Mouse (Mus musculus) liver, adult 2 months (tissue): ENCODE data around the gene Cda. TPM values are rescaled to one million over a fixed set of nuclear protein-coding genes. Genes with fewer than 3 reads are reported as not detected.

Source experiments
- DNase-seq: peaks from one replicate; pipeline ENCODE4 v3.0.0-alpha.2; 2011; ENCODE audit warnings: low read depth, low spot score; ENCODE audit errors: extremely low read depth
- H3K27ac ChIP-seq: fragments of 200-500 bp; replicated peaks from 2 replicates; pipeline ENCODE4 v1.5.1; 2012; ENCODE audit warnings: low read depth, mild to moderate bottlenecking, control low read depth, inconsistent platforms, low read length; ENCODE audit not compliant: insufficient read depth
- H3K27me3 ChIP-seq: fragments of 200-500 bp; 2 replicates; pipeline ENCODE4 v1.6.1; 2012; ENCODE audit warnings: mild to moderate bottlenecking, moderate library complexity, low read length, inconsistent platforms; ENCODE audit not compliant: control insufficient read depth, insufficient read depth
- H3K36me3 ChIP-seq: fragments of 200-500 bp; 2 replicates; pipeline ENCODE4 v1.6.1; 2012; ENCODE audit warnings: low read length, inconsistent platforms; ENCODE audit not compliant: control insufficient read depth, insufficient read depth
- H3K4me1 ChIP-seq: fragments of 200-500 bp; 2 replicates; pipeline ENCODE4 v1.6.1; 2011; ENCODE audit warnings: low read length; ENCODE audit not compliant: control insufficient read depth, insufficient read depth
- H3K4me3 ChIP-seq: fragments of 200-500 bp; 2 replicates; pipeline ENCODE4 v1.5.1; 2011; ENCODE audit warnings: low read depth, mild to moderate bottlenecking, control low read depth, low read length, moderate library complexity; ENCODE audit not compliant: insufficient read depth
- H3K79me2 ChIP-seq: fragments of 200-500 bp; 2 replicates; pipeline ENCODE4 v1.6.1; 2012; ENCODE audit warnings: inconsistent platforms, mild to moderate bottlenecking, low read length, moderate library complexity; ENCODE audit not compliant: control insufficient read depth, insufficient read depth
- H3K9ac ChIP-seq: fragments of 200-500 bp; 2 replicates; pipeline ENCODE4 v1.6.1; 2012; ENCODE audit warnings: low read depth, mild to moderate bottlenecking, control low read depth, inconsistent platforms, low read length
- CTCF ChIP-seq: fragments of 200-500 bp; IDR thresholded peaks from 2 replicates; pipeline ENCODE4 v1.5.1; 2011; ENCODE audit warnings: low read depth, low read length, control low read depth
- POLR2A ChIP-seq: fragments of 200-500 bp; IDR thresholded peaks from 2 replicates; pipeline ENCODE4 v1.6.1; 2011; ENCODE audit warnings: low read length, control low read depth; ENCODE audit not compliant: insufficient read depth; ENCODE audit errors: extremely low read depth
- WGBS: fragments of 180-500 bp; shearing (Covaris S2); methylation state at CpG from one replicate; pipeline ENCODE4 v1.1.7; 2018; 5-methylcytosine and 5-hydroxymethylcytosine counted together
- polyA plus RNA-seq: library from polyadenylated mRNA; depleted of rRNA; stranded (reverse); fragments of >200 nt; gene quantifications from 2 replicates; pipeline ENCODE4 v1.2.3, GENCODE M21; 2012
- total RNA-seq: library from RNA; depleted of rRNA; stranded (reverse); fragments of >200 nt; gene quantifications from 2 replicates; pipeline ENCODE4 v1.2.3, GENCODE M21; 2014

Gene Cda
- total and polyA plus RNA-seq, 2 experiments, result 4.5 to 34.1 TPM

DNA sequence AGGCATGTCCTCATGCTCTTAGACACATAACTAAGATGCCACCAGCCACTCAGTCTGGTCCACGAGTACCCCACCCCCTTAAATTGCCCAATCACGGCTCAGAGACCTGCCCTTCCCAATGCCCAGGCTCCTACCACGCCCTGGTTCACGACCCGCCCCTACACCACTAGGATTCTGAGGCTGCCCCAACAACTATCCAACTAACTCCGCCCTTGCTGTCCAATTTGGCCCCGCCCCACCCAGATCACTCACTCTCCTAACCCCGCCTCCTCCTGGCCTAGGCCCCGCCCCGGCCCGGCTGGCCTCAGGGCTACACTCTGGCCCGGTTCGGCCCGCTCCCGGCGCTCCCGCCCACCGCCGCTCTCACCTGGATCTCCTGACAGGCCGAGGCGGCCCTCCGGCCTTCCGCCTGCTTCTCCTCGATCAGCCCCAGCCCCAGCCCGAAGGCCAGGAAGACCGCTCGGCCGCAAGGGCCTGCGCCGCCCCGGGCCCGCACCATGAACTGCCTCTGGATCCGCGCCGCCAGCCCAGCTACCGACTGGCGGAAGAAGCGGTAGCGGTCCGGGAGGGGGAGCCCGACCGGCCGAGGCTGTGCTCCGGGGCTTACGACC, 42.2 kb downstream of the Cda start:
- peak overlapping the region; percentile 82 for H3K4me3 ChIP-seq
- peak overlapping the region; percentile 98 for H3K27ac ChIP-seq
- TF ChIP-seq POLR2A, result peak; percentile 91
- TF ChIP-seq CTCF, result no peak; the same call in 1 of the 2 replicates
- H3K79me2 ChIP-seq, result peaks cover 5% of the 10 kb centered on the region
- no peaks in the 10 kb centered on the region for H3K36me3 ChIP-seq
- under 1% methylated on average over 45 of the region's 45 CpGs for WGBS
- DNase-seq, result peak; percentile 95
- H3K4me1 ChIP-seq, result peaks cover 13% of the 10 kb centered on the region
- H3K27me3 ChIP-seq, result no peaks in the 10 kb centered on the region
- H3K9ac ChIP-seq, result peak overlapping the region; percentile 96

DNA sequence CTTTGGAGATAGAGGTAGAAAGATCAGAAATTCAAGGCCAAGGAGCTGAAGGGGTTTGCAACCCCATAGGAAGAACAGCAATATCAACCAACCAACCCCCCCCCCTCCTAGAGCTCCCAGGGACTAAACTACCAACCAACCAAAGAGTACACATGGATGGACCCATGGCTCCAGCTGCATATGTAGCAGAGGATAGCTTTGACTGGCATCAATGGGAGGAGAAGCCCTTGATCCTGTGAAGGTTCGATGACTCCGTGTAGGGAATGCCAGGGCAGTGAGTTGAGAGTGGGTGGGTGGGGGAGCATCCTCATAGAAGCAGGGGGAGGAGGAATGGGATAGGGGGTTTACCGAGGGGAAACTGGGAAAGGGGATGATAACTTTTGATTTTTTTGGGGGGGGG, 43.3 kb downstream of the Cda start:
- no peak for TF ChIP-seq POLR2A
- TF ChIP-seq CTCF, result no peak
- H3K27ac ChIP-seq, result peak overlapping the region; percentile 55
- peaks cover 5% of the 10 kb centered on the region for H3K79me2 ChIP-seq
- H3K36me3 ChIP-seq, result no peaks in the 10 kb centered on the region
- H3K4me1 ChIP-seq, result peaks cover 13% of the 10 kb centered on the region
- WGBS, result 78% methylated on average over 3 of the region's 3 CpGs
- H3K9ac ChIP-seq, result no peak overlapping the region
- H3K27me3 ChIP-seq, result no peaks in the 10 kb centered on the region
- no peak for DNase-seq
- H3K4me3 ChIP-seq, result no peak overlapping the region

DNA sequence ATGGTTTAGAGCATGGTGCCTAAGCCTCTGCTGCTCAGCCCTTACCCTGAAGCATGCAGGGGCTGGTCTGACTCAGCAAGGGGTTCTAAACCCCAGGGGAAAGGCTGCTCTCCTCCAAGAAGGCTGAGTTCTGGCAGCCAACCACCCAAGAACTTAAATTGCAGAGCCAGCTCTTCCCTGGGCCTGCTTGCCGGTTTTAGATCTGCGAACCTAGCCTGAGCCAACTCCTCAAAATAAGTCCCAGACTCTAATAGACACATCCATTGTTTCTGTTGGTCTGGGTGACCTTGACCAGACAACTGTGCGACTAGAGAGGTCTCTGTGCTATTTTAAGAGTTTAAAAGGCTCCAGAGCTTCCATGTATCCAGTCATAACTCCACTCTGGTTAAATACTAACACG, 44.0 kb downstream of the Cda start:
- TF ChIP-seq CTCF (no peak), POLR2A (no peak)
- H3K9ac ChIP-seq, result no peak overlapping the region

DNA sequence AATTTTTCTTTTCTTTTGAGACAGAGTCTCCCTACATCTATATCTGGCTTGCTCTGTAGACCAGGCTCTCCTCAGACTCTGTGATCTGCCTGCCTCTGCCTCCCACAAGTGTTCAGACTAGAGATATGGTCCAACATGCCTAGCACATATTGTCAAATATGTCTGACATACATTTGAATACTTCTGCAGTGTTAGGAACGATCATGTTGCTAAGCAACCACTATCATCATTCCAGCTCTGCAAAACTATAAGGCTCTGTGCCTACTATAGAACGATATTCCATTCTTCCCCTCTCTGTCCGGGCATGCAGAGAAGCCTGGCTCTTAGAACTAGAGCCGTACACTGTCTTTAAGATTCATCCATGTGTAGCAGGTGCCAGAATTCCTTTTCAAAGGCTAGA, 45.1 kb downstream of the Cda start:
- Histone ChIP-seq H3K27me3 (no peaks in the 10 kb centered on the region), H3K4me1 (peaks cover 18% of the 10 kb centered on the region), H3K79me2 (peaks cover 5% of the 10 kb centered on the region), H3K36me3 (no peaks in the 10 kb centered on the region), H3K9ac (no peak overlapping the region), H3K27ac (no peak overlapping the region), H3K4me3 (no peak overlapping the region)
- 85% methylated on average over 4 of the region's 4 CpGs for whole genome bisulfite sequencing
- TF ChIP-seq CTCF, result no peak
- TF ChIP-seq POLR2A, result no peak
- DNase-seq, result no peak

More for the DNA sequence above, 44.0 kb downstream of the Cda start:
- H3K4me1 ChIP-seq, result peaks cover 18% of the 10 kb centered on the region
- H3K27me3 ChIP-seq, result no peaks in the 10 kb centered on the region
- 9% methylated on average over 4 of the region's 4 CpGs for WGBS
- peaks cover 5% of the 10 kb centered on the region for H3K79me2 ChIP-seq
- H3K36me3 ChIP-seq, result no peaks in the 10 kb centered on the region
- H3K27ac ChIP-seq, result peak overlapping the region; percentile 53
- H3K4me3 ChIP-seq, result no peak overlapping the region
- no peak for DNase-seq

DNA sequence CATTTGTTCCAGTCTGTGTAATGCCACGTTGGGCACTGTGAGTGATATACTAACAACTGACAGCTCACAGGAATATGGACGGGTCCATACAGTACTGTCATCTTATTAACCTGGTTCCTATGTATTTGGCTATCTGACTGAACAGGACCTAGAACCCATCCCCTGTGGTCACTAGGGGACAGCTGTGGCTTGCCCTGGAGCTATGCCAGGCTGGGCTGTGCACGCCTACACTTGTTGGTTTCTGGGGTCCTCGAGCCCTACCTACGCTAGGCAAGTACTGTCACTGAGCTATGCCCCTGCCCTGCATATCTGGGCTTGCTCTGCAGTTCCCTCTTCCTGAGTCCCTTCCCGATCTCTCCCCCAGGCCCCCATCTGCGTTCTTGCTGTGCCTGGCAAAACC, 46.3 kb downstream of the Cda start:
- H3K4me3 ChIP-seq, result no peak overlapping the region
- H3K36me3 ChIP-seq, result peaks cover 8% of the 10 kb centered on the region; the same call in 1 of the 2 replicates
- H3K4me1 ChIP-seq, result peaks cover 15% of the 10 kb centered on the region
- H3K27me3 ChIP-seq, result no peaks in the 10 kb centered on the region
- no peak overlapping the region for H3K9ac ChIP-seq
- no peak overlapping the region for H3K27ac ChIP-seq
- DNase-seq, result no peak
- TF ChIP-seq POLR2A (no peak), CTCF (no peak)
- H3K79me2 ChIP-seq, result peaks cover 8% of the 10 kb centered on the region
- WGBS, result 84% methylated on average over 7 of the region's 7 CpGs

DNA sequence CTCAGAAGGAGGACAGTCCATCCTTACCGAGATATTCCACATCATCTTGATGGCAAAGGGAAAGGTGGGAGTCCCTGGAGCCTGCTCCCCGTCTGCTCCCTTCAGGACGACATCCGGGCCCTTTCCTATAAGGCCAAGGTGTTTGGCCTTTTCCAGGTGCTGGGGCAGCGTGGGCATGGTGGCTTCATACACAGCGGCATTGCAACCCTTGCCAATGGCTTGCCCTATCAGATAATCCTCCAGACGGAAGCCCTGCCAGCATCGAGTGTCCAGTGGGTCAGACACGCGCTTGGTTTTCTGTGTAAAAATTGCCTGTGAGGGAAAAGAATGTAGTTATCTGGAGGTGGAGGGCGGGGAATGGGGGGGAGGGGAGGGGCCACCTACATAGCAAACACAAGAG, 47.1 kb downstream of the Cda start:
- Histone ChIP-seq H3K27me3 (no peaks in the 10 kb centered on the region), H3K27ac (no peak overlapping the region), H3K4me3 (no peak overlapping the region), H3K79me2 (peaks cover 8% of the 10 kb centered on the region), H3K36me3 (peaks cover 9% of the 10 kb centered on the region; the same call in 1 of the 2 replicates), H3K4me1 (peaks cover 15% of the 10 kb centered on the region), H3K9ac (no peak overlapping the region)
- 81% methylated on average over 11 of the region's 11 CpGs for WGBS
- no peak for DNase-seq
- TF ChIP-seq CTCF (no peak), POLR2A (no peak)
